Mouse (Mus musculus): Measurements from ENCODE around the gene Pgk1. TPM values are rescaled to one million over a fixed set of nuclear protein-coding genes. Genes with fewer than 3 reads are reported as not detected.

Pgk1 gene
- 100 to 1,000 TPM; 111 to 118 TPM for total RNA-seq (2023)

GRCm38 (mm10) chrX:106186713-106187649 lies at the start of gene Pgk1:
Gene Pgk1 (plus strand): TSS chrX:106187100.

GRCm38 (mm10) chrX:106142936-106143335 lies 44.0 kb upstream of the Pgk1 start, which contains the start of gene Tlr13:
Gene Tlr13 (plus strand): TSS chrX:106143204.

GRCm38 (mm10) chrX:106221058-106221457 lies 34.2 kb downstream of the Pgk1 start, which contains the start of gene Taf9b:
Gene Taf9b (minus strand): TSS chrX:106221158.

Other genes starting within 250 kb of the Pgk1 start
- 10 to 100 TPM; 35.9 to 38.9 TPM for gene Magt1, start 175.2 kb upstream of the Pgk1 start, total RNA-seq (2023)
- 100 to 1,000 TPM; 125 to 130 TPM for gene Cox7b, start 171.4 kb upstream of the Pgk1 start, total RNA-seq (2023)
- gene Atp7a, start 159.8 kb upstream of the Pgk1 start, total RNA-seq (2023), result 10 to 100 TPM; 11.8 to 14.3 TPM
- gene Tlr13, start 43.9 kb upstream of the Pgk1 start, total RNA-seq (2023), result under 1 TPM in 1 of 2 experiments, not detected in 1; 0.26 TPM
- gene Taf9b, start 34.1 kb downstream of the Pgk1 start, total RNA-seq (2023), result 10 to 100 TPM; 11.6 to 12.4 TPM
- gene Fnd3c2, start 68.3 kb downstream of the Pgk1 start, total RNA-seq (2023), result not detected